Mouse (Mus musculus): Measurements from ENCODE around the gene Sh3gl1. TPM values are rescaled to one million over a fixed set of nuclear protein-coding genes. Genes with fewer than 3 reads are reported as not detected.

Sh3gl1 gene
- total and polyA plus RNA-seq, 3 experiments = 29.3 to 39.0 (median 38.0) TPM

- peaks cover 35 to 79% of the 10 kb centered on the region in 2 experiments for H3K36me3 ChIP-seq (replicated peaks in 1 of 2; ENCODE audit: control insufficient read depth in 1 of 2, insufficient read depth in 1 of 2, low read length in 1 of 2)
- in situ Hi-C loops (cut with MboI; ENCODE audit: low pct_ligation_motif_present, low pct_unique_long_range_greater_than_20kb, low sequenced_read_pairs) (no loop called here), dilution Hi-C loops (cut with MboI; ENCODE audit: extremely low pct_ligation_motif_present, extremely low pct_unique_long_range_greater_than_20kb, low sequenced_read_pairs) (no loop called here)
- H3K9ac ChIP-seq (ENCODE audit: insufficient read depth, low read depth) = no peak overlapping the region
- no peaks in the 10 kb centered on the region for H3K9me3 ChIP-seq (replicated peaks; ENCODE audit: low read length)
- no peaks in the 10 kb centered on the region for H3K27me3 ChIP-seq (replicated peaks)
- no peak overlapping the region for H3K4me2 ChIP-seq (ENCODE audit: insufficient read depth, low read depth, poor library complexity, severe bottlenecking)
- peaks cover 25 to 89% of the 10 kb centered on the region in 2 experiments for H3K4me1 ChIP-seq (ENCODE audit: control insufficient read depth in 1 of 2, insufficient read depth in 2 of 2)
- H3K4me3 ChIP-seq (replicated peaks in 1 of 3; ENCODE audit: low read depth in 2 of 3, low read length in 2 of 3, poor library complexity in 1 of 3) = no peak overlapping the region
- DNase-seq (ENCODE audit: extremely low read depth) = no peak
- peaks cover 80% of the 10 kb centered on the region for H3K79me2 ChIP-seq (replicated peaks; ENCODE audit: control insufficient read depth, extremely low read depth, insufficient read depth, poor library complexity, severe bottlenecking)
- no peak overlapping the region for H3K27ac ChIP-seq (ENCODE audit: insufficient read depth, low read depth)
- no peak for TF ChIP-seq ZC3H11A (IDR thresholded peaks at IDR 0.05; ENCODE audit: low read depth, low read length)
- TF ChIP-seq POLR2AphosphoS2 (IDR thresholded peaks at IDR 0.05; ENCODE audit: low read depth, low read length) = no peak
- no peak for TF ChIP-seq CHD1 (IDR thresholded peaks at IDR 0.05; ENCODE audit: low read depth, low read length)
- TF ChIP-seq USF2 (conservative IDR thresholded peaks at IDR 0.05; ENCODE audit: low read depth, low read length) = no peak
- TF ChIP-seq CTCF (conservative IDR thresholded peaks at IDR 0.05 in 1 of 2, IDR thresholded peaks at IDR 0.05 in 1 of 2; ENCODE audit: low read depth in 2 of 2, low read length in 2 of 2) = no peak
- no peak for TF ChIP-seq POLR2A (IDR thresholded peaks at IDR 0.05; ENCODE audit: low read depth, low read length)
- no peak for TF ChIP-seq EP300 (IDR thresholded peaks at IDR 0.05; ENCODE audit: low read length)
- TF ChIP-seq ZKSCAN1 (IDR thresholded peaks at IDR 0.05; ENCODE audit: borderline replicate concordance, low read depth, low read length) = no peak
- TF ChIP-seq SMC3 (IDR thresholded peaks at IDR 0.05; ENCODE audit: low read depth, low read length) = no peak
- TF ChIP-seq NRF1 (IDR thresholded peaks at IDR 0.05; ENCODE audit: low read depth, low read length) = no peak
- no peak for TF ChIP-seq MYC (IDR thresholded peaks at IDR 0.05; ENCODE audit: low read depth, low read length)
- no peak for TF ChIP-seq SIN3A (IDR thresholded peaks at IDR 0.05; ENCODE audit: low read length)
- TF ChIP-seq ZMIZ1 (IDR thresholded peaks at IDR 0.05; ENCODE audit: low read depth, low read length) = no peak
- TF ChIP-seq USF1 (IDR thresholded peaks at IDR 0.05; ENCODE audit: low read depth, low read length) = no peak
- TF ChIP-seq MAZ (IDR thresholded peaks at IDR 0.05; ENCODE audit: low read depth, low read length) = no peak
- TF ChIP-seq MAX (IDR thresholded peaks at IDR 0.05; ENCODE audit: low read length) = no peak
- TF ChIP-seq MEF2A (IDR thresholded peaks at IDR 0.05; ENCODE audit: borderline replicate concordance, low read depth, low read length) = no peak
- TF ChIP-seq UBTF (IDR thresholded peaks at IDR 0.05; ENCODE audit: low read depth, low read length) = no peak
These were observed 5.5 kb downstream of the Sh3gl1 start for GRCm38 (mm10) chr17:56030919-56031318.

DNA sequence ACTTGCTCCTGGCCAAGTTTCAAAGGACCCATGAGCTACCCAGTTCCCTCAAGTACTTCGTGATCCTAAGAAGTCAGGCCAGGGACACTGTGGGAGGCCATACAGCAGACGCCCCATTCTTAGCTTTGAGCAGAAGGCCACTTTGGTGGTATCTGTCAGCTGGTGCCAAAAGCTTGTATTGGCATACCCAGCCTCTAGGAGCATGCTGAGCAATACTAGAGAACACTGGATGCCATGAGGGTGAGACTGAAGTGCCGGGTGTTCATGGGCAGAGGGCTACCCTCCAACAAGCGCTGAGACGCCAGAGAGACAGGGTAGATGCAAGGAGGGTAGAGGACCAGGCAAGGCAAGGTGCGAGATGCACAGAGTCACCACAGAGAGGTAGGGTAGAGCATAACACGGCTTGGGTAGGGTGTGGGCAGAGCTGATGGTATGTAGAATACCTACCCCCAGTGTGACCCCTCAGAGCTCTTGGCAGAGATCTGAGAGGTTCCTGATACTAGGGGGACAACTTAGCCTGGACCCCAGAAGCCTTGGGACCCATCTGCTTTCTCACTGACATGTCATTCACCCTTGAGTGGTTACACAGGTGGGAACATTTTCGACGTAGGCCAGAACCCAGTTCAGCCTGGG lies 6.1 kb downstream of the Sh3gl1 start:
- H3K9me3 ChIP-seq (replicated peaks; ENCODE audit: low read length) = no peaks in the 10 kb centered on the region
- TF ChIP-seq KAT2A (IDR thresholded peaks at IDR 0.05; ENCODE audit: insufficient replicate concordance, low read length) = no peak
- no peak for TF ChIP-seq MAZ (IDR thresholded peaks at IDR 0.05; ENCODE audit: low read depth, low read length)
- TF ChIP-seq MXI1 (IDR thresholded peaks at IDR 0.05; ENCODE audit: low read depth, low read length) = no peak
- no peak for TF ChIP-seq ETS1 (conservative IDR thresholded peaks at IDR 0.05; ENCODE audit: low read depth, low read length)
- TF ChIP-seq PAX5 (IDR thresholded peaks at IDR 0.05; ENCODE audit: low read length) = no peak
- no peak for TF ChIP-seq TBP (conservative IDR thresholded peaks at IDR 0.05; ENCODE audit: low read depth, low read length)
- TF ChIP-seq ZKSCAN1 (IDR thresholded peaks at IDR 0.05; ENCODE audit: borderline replicate concordance, low read depth, low read length) = no peak
- no peak for TF ChIP-seq HCFC1 (IDR thresholded peaks at IDR 0.05; ENCODE audit: low read depth, low read length)
- no peak for TF ChIP-seq POLR2A (IDR thresholded peaks at IDR 0.05; ENCODE audit: low read depth, low read length)
- no peak for TF ChIP-seq ZC3H11A (IDR thresholded peaks at IDR 0.05; ENCODE audit: low read depth, low read length)
- TF ChIP-seq TCF12 (IDR thresholded peaks at IDR 0.05; ENCODE audit: low read depth, low read length) = no peak
- TF ChIP-seq RCOR1 (conservative IDR thresholded peaks at IDR 0.05; ENCODE audit: low read depth, low read length) = no peak
- no peak for TF ChIP-seq ZNF384 (IDR thresholded peaks at IDR 0.05; ENCODE audit: low read depth, low read length)
- no peak for TF ChIP-seq MYC (IDR thresholded peaks at IDR 0.05; ENCODE audit: low read depth, low read length)
- no peak for TF ChIP-seq EP300 (IDR thresholded peaks at IDR 0.05; ENCODE audit: low read length)
- H3K27me3 ChIP-seq (replicated peaks) = no peaks in the 10 kb centered on the region
- H3K9ac ChIP-seq (ENCODE audit: insufficient read depth, low read depth) = no peak overlapping the region
- no peak overlapping the region for H3K4me2 ChIP-seq (ENCODE audit: insufficient read depth, low read depth, poor library complexity, severe bottlenecking)
- peaks cover 25 to 93% of the 10 kb centered on the region in 2 experiments for H3K4me1 ChIP-seq (ENCODE audit: control insufficient read depth in 1 of 2, insufficient read depth in 2 of 2)
- peaks cover 79% of the 10 kb centered on the region for H3K79me2 ChIP-seq (replicated peaks; ENCODE audit: control insufficient read depth, extremely low read depth, insufficient read depth, poor library complexity, severe bottlenecking)
- no peak for DNase-seq (ENCODE audit: extremely low read depth)
- no peak overlapping the region for H3K27ac ChIP-seq (ENCODE audit: insufficient read depth, low read depth)
- no peak overlapping the region for H3K4me3 ChIP-seq (replicated peaks in 1 of 3; ENCODE audit: low read depth in 2 of 3, low read length in 2 of 3, poor library complexity in 1 of 3)
- in situ Hi-C loops (cut with MboI; ENCODE audit: low pct_ligation_motif_present, low pct_unique_long_range_greater_than_20kb, low sequenced_read_pairs) = no loop called here
- dilution Hi-C loops (cut with MboI; ENCODE audit: extremely low pct_ligation_motif_present, extremely low pct_unique_long_range_greater_than_20kb, low sequenced_read_pairs) = no loop called here
- H3K36me3 ChIP-seq (replicated peaks in 1 of 2; ENCODE audit: control insufficient read depth in 1 of 2, insufficient read depth in 1 of 2, low read length in 1 of 2) = peaks cover 35 to 82% of the 10 kb centered on the region in 2 experiments
